Mouse (Mus musculus) kidney, adult 18-20 months (tissue): ENCODE data around the gene Slc9a1.

Source experiments
- DNase-seq: peaks from one replicate; pipeline ENCODE4 v3.0.0; 2021

The Slc9a1 gene

GRCm38 (mm10) chr4:133375812-133376577 is 6.5 kb downstream of the Slc9a1 start:
- DNase-seq, result no peak

- DNase-seq, result no peak
These were observed 8.9 kb downstream of the Slc9a1 start for GRCm38 (mm10) chr4:133378236-133379045.

GRCm38 (mm10) chr4:133379046-133379347 is 9.5 kb downstream of the Slc9a1 start:
- no peak for DNase-seq

GRCm38 (mm10) chr4:133379861-133380260 is 10.4 kb downstream of the Slc9a1 start:
- no peak for DNase-seq

- DNase-seq, result no peak
These were observed 11.0 kb downstream of the Slc9a1 start for GRCm38 (mm10) chr4:133380532-133380931.

GRCm38 (mm10) chr4:133381141-133381540 is 11.6 kb downstream of the Slc9a1 start:
- DNase-seq, result no peak

GRCm38 (mm10) chr4:133386061-133386797 is 16.7 kb downstream of the Slc9a1 start:
- no peak for DNase-seq

GRCm38 (mm10) chr4:133387053-133387452 is 17.5 kb downstream of the Slc9a1 start:
- no peak for DNase-seq

GRCm38 (mm10) chr4:133388781-133389552 is 19.5 kb downstream of the Slc9a1 start:
- peak; percentile 43 for DNase-seq

- no peak for DNase-seq
These were observed 20.5 kb downstream of the Slc9a1 start for GRCm38 (mm10) chr4:133390042-133390441.

GRCm38 (mm10) chr4:133390585-133390984 is 21.1 kb downstream of the Slc9a1 start:
- DNase-seq, result no peak

GRCm38 (mm10) chr4:133391185-133392040 is 21.9 kb downstream of the Slc9a1 start:
- DNase-seq, result no peak

GRCm38 (mm10) chr4:133394981-133395573 is 25.6 kb downstream of the Slc9a1 start:
- DNase-seq, result no peak

GRCm38 (mm10) chr4:133396079-133396478 is 26.6 kb downstream of the Slc9a1 start:
- no peak for DNase-seq

GRCm38 (mm10) chr4:133397299-133397698 is 27.8 kb downstream of the Slc9a1 start:
- no peak for DNase-seq

- DNase-seq, result no peak
These were observed 28.5 kb downstream of the Slc9a1 start for GRCm38 (mm10) chr4:133397961-133398360.

- DNase-seq, result no peak
These were observed 29.1 kb downstream of the Slc9a1 start for GRCm38 (mm10) chr4:133398619-133399018.

GRCm38 (mm10) chr4:133399509-133399908 is 30.0 kb downstream of the Slc9a1 start:
- DNase-seq, result no peak

- DNase-seq, result no peak
These were observed 30.6 kb downstream of the Slc9a1 start for GRCm38 (mm10) chr4:133400098-133400497.

- DNase-seq, result no peak
These were observed 32.5 kb downstream of the Slc9a1 start for GRCm38 (mm10) chr4:133402011-133402410.

- DNase-seq, result no peak
These were observed 34.2 kb downstream of the Slc9a1 start for GRCm38 (mm10) chr4:133403611-133404228.
